In genomic region chr2:156351243-156351642, GRCm38 (mm10) we compare ENCODE assay signal across 1 mouse cellular context.
TF ChIP-seq lines count a peak whose summit lies in the region.

No protein-coding gene starts in this region.

TF ChIP-seq in MEL, 35 proteins besides CTCF, POLR2A, EP300 and RAD21 (continued from another document):
- TF ChIP-seq MAX (IDR thresholded peaks at IDR 0.05; ENCODE audit: low read length) (no peak), MXI1 (IDR thresholded peaks at IDR 0.05; ENCODE audit: low read depth, low read length) (no peak)
TF ChIP-seq in MEL: peak in this region for 0.
